Mouse (Mus musculus) heart, embryonic 11.5 days (tissue): Measurements from ENCODE around the gene Rpsa. TPM values are rescaled to one million over a fixed set of nuclear protein-coding genes. Genes with fewer than 3 reads are reported as not detected.

Source experiments
- ATAC-seq: fragments of 200-750 bp; cut with Nextera tagmentation; replicated peaks from 2 replicates; pipeline ENCODE4 v1.8.0; 2017; ENCODE audit warnings: moderate library complexity; ENCODE audit not compliant: insufficient number of reproducible peaks, low FRiP score, low TSS enrichment
- H3K27ac ChIP-seq: fragments of 300-500 bp; sonication (generic); 2 replicates; pipeline ENCODE4 v1.5.1; 2014; ENCODE audit warnings: mild to moderate bottlenecking, low read depth, low read length
- H3K27me3 ChIP-seq: fragments of 300-500 bp; sonication (generic); 2 replicates; pipeline ENCODE4 v1.6.1; 2014; ENCODE audit warnings: mild to moderate bottlenecking, low read length, mixed read lengths; ENCODE audit not compliant: control insufficient read depth, insufficient read depth
- H3K36me3 ChIP-seq: fragments of 300-500 bp; sonication (generic); 2 replicates; pipeline ENCODE4 v1.6.1; 2014; ENCODE audit warnings: mild to moderate bottlenecking, low read length, moderate library complexity, mixed read lengths; ENCODE audit not compliant: control insufficient read depth, insufficient read depth
- H3K4me1 ChIP-seq: fragments of 300-500 bp; sonication (generic); 2 replicates; pipeline ENCODE4 v1.6.1; 2014; ENCODE audit warnings: low read length; ENCODE audit not compliant: control insufficient read depth, insufficient read depth
- H3K4me2 ChIP-seq: fragments of 300-500 bp; sonication (generic); 2 replicates; pipeline ENCODE4 v1.6.1; 2014; ENCODE audit warnings: mild to moderate bottlenecking, moderate library complexity
- H3K4me3 ChIP-seq: fragments of 300-500 bp; sonication (generic); 2 replicates; pipeline ENCODE4 v1.5.1; 2014; ENCODE audit warnings: low read depth, low read length
- H3K9ac ChIP-seq: fragments of 300-500 bp; sonication (generic); 2 replicates; pipeline ENCODE4 v1.6.1; 2014; ENCODE audit warnings: mild to moderate bottlenecking, low read depth, low read length, moderate library complexity
- H3K9me3 ChIP-seq: fragments of 300-500 bp; sonication (generic); replicated peaks from 2 replicates; pipeline ENCODE4 v1.6.1; 2016; ENCODE audit warnings: low read length; ENCODE audit not compliant: control insufficient read depth
- WGBS: fragments of 180-500 bp; shearing (Covaris S2); extraction: QIAGEN DNeasy Blood & Tissue Kit; methylation state at CpG from one replicate; pipeline ENCODE4 v1.1.7; 2014; ENCODE audit not compliant: insufficient replicate concordance; 5-methylcytosine and 5-hydroxymethylcytosine counted together
- polyA plus RNA-seq: library from polyadenylated mRNA; unstranded; fragments of >200 nt; fragmentation: Nextera tagmentation; extraction: Ambion mirVana; gene quantifications from 2 replicates; pipeline ENCODE4 v1.2.1, GENCODE M21; 2014

Rpsa gene
- polyA plus RNA-seq, 1 experiment from 2014 or later, result 1,315 TPM

- no peaks in the 10 kb centered on the region for H3K4me1 ChIP-seq
- no peak for ATAC-seq
- H3K27me3 ChIP-seq, result no peaks in the 10 kb centered on the region
- 0 out of 2 replicates have a peak, but pooled peaks cover 3% of the 10 kb centered on the region for H3K9me3 ChIP-seq
- H3K4me3 ChIP-seq, result no peak overlapping the region
- H3K27ac ChIP-seq, result no peak overlapping the region
- H3K36me3 ChIP-seq, result no peaks in the 10 kb centered on the region
- H3K9ac ChIP-seq, result no peak overlapping the region
- H3K4me2 ChIP-seq, result no peak overlapping the region
- 72% methylated on average over 9 of the region's 9 CpGs for WGBS
Observed at GRCm38 (mm10) chr9:120084406-120084805, 43.1 kb upstream of the Rpsa start.

- no peak for ATAC-seq
- Histone ChIP-seq H3K9ac (no peak overlapping the region), H3K27ac (no peak overlapping the region), H3K4me3 (no peak overlapping the region), H3K4me1 (no peaks in the 10 kb centered on the region), H3K9me3 (0 out of 2 replicates have a peak, but pooled peaks cover 4% of the 10 kb centered on the region), H3K27me3 (no peaks in the 10 kb centered on the region), H3K4me2 (no peak overlapping the region), H3K36me3 (no peaks in the 10 kb centered on the region)
- WGBS, result 78% methylated on average over 7 of the region's 7 CpGs
Observed at GRCm38 (mm10) chr9:120089125-120089524, 38.4 kb upstream of the Rpsa start.

- ATAC-seq, result no peak
- H3K9ac ChIP-seq, result no peak overlapping the region
- no peaks in the 10 kb centered on the region for H3K4me1 ChIP-seq
- 0 out of 2 replicates have a peak, but pooled peaks cover 4% of the 10 kb centered on the region for H3K9me3 ChIP-seq
- H3K4me2 ChIP-seq, result no peak overlapping the region
- H3K4me3 ChIP-seq, result no peak overlapping the region
- 74% methylated on average over 10 of the region's 10 CpGs for WGBS
- no peaks in the 10 kb centered on the region for H3K36me3 ChIP-seq
- no peaks in the 10 kb centered on the region for H3K27me3 ChIP-seq
- H3K27ac ChIP-seq, result no peak overlapping the region
Observed at GRCm38 (mm10) chr9:120091086-120091485, 36.4 kb upstream of the Rpsa start.

- no peak within 1 kb of the TSS for H3K27ac ChIP-seq
- H3K9ac ChIP-seq, result no peak within 1 kb of the TSS
- no peaks in the 10 kb centered on the region for H3K27me3 ChIP-seq
- H3K4me1 ChIP-seq, result no peaks in the 10 kb centered on the region
- no peak for ATAC-seq
- H3K4me2 ChIP-seq, result no peak within 1 kb of the TSS
- H3K9me3 ChIP-seq, result 0 out of 2 replicates have a peak, but pooled peaks cover 4% of the 10 kb centered on the region
- H3K36me3 ChIP-seq, result no peaks in the 10 kb centered on the region
- WGBS, result 74% methylated on average over 5 of the region's 5 CpGs
- H3K4me3 ChIP-seq, result no peak within 1 kb of the TSS
Observed at GRCm38 (mm10) chr9:120091696-120092238, 35.7 kb upstream of the Rpsa start, which contains the start of gene Ccr8. Gene Ccr8, plus strand, starts transcription at chr9:120092114.

GRCm38 (mm10) chr9:120093701-120094100, 33.8 kb upstream of the Rpsa start:
- WGBS, result 80% methylated on average over 13 of the region's 13 CpGs
- Histone ChIP-seq H3K27me3 (no peaks in the 10 kb centered on the region), H3K4me2 (no peak overlapping the region), H3K36me3 (no peaks in the 10 kb centered on the region), H3K9ac (no peak overlapping the region), H3K27ac (no peak overlapping the region), H3K9me3 (0 out of 2 replicates have a peak, but pooled peaks cover 4% of the 10 kb centered on the region), H3K4me3 (no peak overlapping the region), H3K4me1 (no peaks in the 10 kb centered on the region)
- no peak for ATAC-seq

GRCm38 (mm10) chr9:120095886-120096285, 31.6 kb upstream of the Rpsa start:
- H3K27me3 ChIP-seq, result no peaks in the 10 kb centered on the region
- no peaks in the 10 kb centered on the region for H3K36me3 ChIP-seq
- H3K9ac ChIP-seq, result no peak overlapping the region
- no peak overlapping the region for H3K27ac ChIP-seq
- no peaks in the 10 kb centered on the region for H3K4me1 ChIP-seq
- no peak overlapping the region for H3K4me2 ChIP-seq
- no peak for ATAC-seq
- H3K9me3 ChIP-seq, result no peaks in the 10 kb centered on the region
- WGBS, result 61% methylated on average over 7 of the region's 7 CpGs
- no peak overlapping the region for H3K4me3 ChIP-seq

GRCm38 (mm10) chr9:120098682-120099081, 28.8 kb upstream of the Rpsa start:
- Histone ChIP-seq H3K9ac (no peak overlapping the region), H3K27me3 (no peaks in the 10 kb centered on the region), H3K9me3 (no peaks in the 10 kb centered on the region), H3K36me3 (no peaks in the 10 kb centered on the region), H3K4me2 (0 out of 2 replicates have a peak overlapping the region, but pooled peaks have one; percentile 1), H3K4me3 (no peak overlapping the region), H3K27ac (no peak overlapping the region), H3K4me1 (no peaks in the 10 kb centered on the region)
- WGBS, result 17% methylated on average over 7 of the region's 7 CpGs
- no peak for ATAC-seq

GRCm38 (mm10) chr9:120099304-120099703, 28.2 kb upstream of the Rpsa start:
- H3K4me2 ChIP-seq, result no peak overlapping the region
- H3K36me3 ChIP-seq, result no peaks in the 10 kb centered on the region
- 74% methylated on average over 8 of the region's 8 CpGs for WGBS
- H3K27me3 ChIP-seq, result no peaks in the 10 kb centered on the region
- no peak overlapping the region for H3K4me3 ChIP-seq
- H3K9ac ChIP-seq, result no peak overlapping the region
- no peak for ATAC-seq
- no peaks in the 10 kb centered on the region for H3K9me3 ChIP-seq
- no peak overlapping the region for H3K27ac ChIP-seq
- H3K4me1 ChIP-seq, result no peaks in the 10 kb centered on the region

- Histone ChIP-seq H3K4me3 (no peak overlapping the region), H3K27ac (no peak overlapping the region), H3K36me3 (no peaks in the 10 kb centered on the region), H3K27me3 (no peaks in the 10 kb centered on the region), H3K9me3 (no peaks in the 10 kb centered on the region), H3K4me2 (no peak overlapping the region), H3K4me1 (no peaks in the 10 kb centered on the region), H3K9ac (no peak overlapping the region)
- 88% methylated on average over 2 of the region's 2 CpGs for WGBS
- ATAC-seq, result no peak
Observed at GRCm38 (mm10) chr9:120101165-120101564, 26.3 kb upstream of the Rpsa start.
